Mouse (Mus musculus) heart, adult 2 months (tissue): ENCODE results near the gene Med1. TPM values are rescaled to one million over a fixed set of nuclear protein-coding genes. Genes with fewer than 3 reads are reported as not detected.

ENCODE experiments used
- DNase-seq, 2 experiments: peaks; one replicate each; pipeline ENCODE4 v3.0.0; 2021
- H3K27ac ChIP-seq: fragments of 200-600 bp; 2 replicates; pipeline ENCODE4 v1.8.1; 2022
- H3K27me3 ChIP-seq: fragments of 200-500 bp; 2 replicates; pipeline ENCODE4 v1.6.1; 2012; ENCODE audit warnings: mild to moderate bottlenecking, low read length, inconsistent platforms, mixed read lengths; ENCODE audit not compliant: control insufficient read depth, insufficient read depth
- H3K36me3 ChIP-seq: fragments of 200-500 bp; 2 replicates; pipeline ENCODE4 v1.6.1; 2012; ENCODE audit warnings: low read length, inconsistent platforms; ENCODE audit not compliant: control insufficient read depth, insufficient read depth
- H3K4me1 ChIP-seq: fragments of 200-500 bp; 2 replicates; pipeline ENCODE4 v1.6.1; 2011; ENCODE audit warnings: low read length; ENCODE audit not compliant: control insufficient read depth, insufficient read depth
- H3K4me3 ChIP-seq: fragments of 200-600 bp; 2 replicates; pipeline ENCODE4 v1.8.1; 2022
- H3K79me2 ChIP-seq: fragments of 200-500 bp; replicated peaks from 2 replicates; pipeline ENCODE4 v1.6.1; 2012; ENCODE audit warnings: mild to moderate bottlenecking, inconsistent platforms, low read length, moderate library complexity, mixed read lengths; ENCODE audit not compliant: control insufficient read depth, insufficient read depth
- H3K9ac ChIP-seq: fragments of 200-500 bp; 2 replicates; pipeline ENCODE4 v1.6.1; 2012; ENCODE audit warnings: low read depth, mild to moderate bottlenecking, control low read depth, inconsistent platforms, low read length, mixed read lengths
- CTCF ChIP-seq: fragments of 200-600 bp; IDR thresholded peaks from 2 replicates; pipeline ENCODE4 v1.8.1; 2022; ENCODE audit warnings: antibody characterized with exemption, mild to moderate bottlenecking, moderate library complexity
- EP300 ChIP-seq: fragments of 200-500 bp; IDR thresholded peaks from 2 replicates; pipeline ENCODE4 v1.6.1; 2011; ENCODE audit warnings: low read depth, low read length, control low read depth; ENCODE audit not compliant: insufficient read depth
- POLR2A ChIP-seq: fragments of 200-500 bp; IDR thresholded peaks from 2 replicates; pipeline ENCODE4 v1.6.1; 2011; ENCODE audit warnings: mild to moderate bottlenecking, low read depth, low read length, control low read depth; ENCODE audit not compliant: insufficient read depth
- WGBS: fragments of 180-500 bp; shearing (Covaris S2); methylation state at CpG from one replicate; pipeline ENCODE4 v1.1.7; 2018; 5-methylcytosine and 5-hydroxymethylcytosine counted together
- intact Hi-C: fragments of 180-260 bp; cut with DNase I; formaldehyde crosslinking; loops from one replicate; pipeline ENCODE4 v1.15.1; 2025
- microRNA-seq, 2 experiments: library from miRNA; unstranded; fragments of <30 nt; microRNA quantifications; one replicate each; pipeline ENCODE4 v1.2.0; 2021
- polyA plus RNA-seq: library from polyadenylated mRNA; depleted of rRNA; stranded (reverse); fragments of >200 nt; gene quantifications from 2 replicates; pipeline ENCODE4 v1.2.3, GENCODE M21; 2012; rRNA removed
- total RNA-seq, 2 experiments: library from RNA; stranded (reverse); gene quantifications; 2 replicates each; pipeline ENCODE4 v1.2.3; 2021

The Med1 gene
- total and polyA plus RNA-seq, 3 experiments, result 14.0 to 43.5 (median 38.6) TPM

DNA sequence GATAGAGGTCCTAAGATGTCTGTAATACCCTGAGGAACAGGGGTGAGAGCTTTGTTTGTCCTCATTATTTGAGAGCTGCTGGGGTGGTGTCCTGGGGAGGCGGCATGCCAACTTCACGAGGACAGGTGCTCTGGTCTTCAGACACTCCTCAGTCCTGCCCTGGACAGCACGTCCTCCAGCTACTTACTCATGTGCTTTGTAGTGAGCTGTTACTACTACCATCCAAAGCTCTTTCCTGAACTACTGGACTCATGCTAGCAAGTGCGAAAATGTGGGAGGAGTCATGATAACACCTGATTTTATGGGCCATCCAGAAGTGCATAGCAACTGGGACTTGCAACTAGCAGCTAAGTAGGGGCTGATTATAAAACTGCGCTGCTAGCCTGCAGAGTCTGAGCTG, 83.4 kb downstream of the Med1 start:
- WGBS, result 82% methylated on average over 5 of the region's 5 CpGs
- H3K36me3 ChIP-seq, result peaks cover 7% of the 10 kb centered on the region
- H3K79me2 ChIP-seq, result no peaks in the 10 kb centered on the region
- H3K27me3 ChIP-seq, result no peaks in the 10 kb centered on the region
- TF ChIP-seq POLR2A (no peak), CTCF (no peak), EP300 (no peak)
- no peak overlapping the region for H3K4me3 ChIP-seq
- no peak overlapping the region for H3K9ac ChIP-seq
- H3K27ac ChIP-seq, result no peak overlapping the region
- no peak for DNase-seq
- peaks cover 4% of the 10 kb centered on the region for H3K4me1 ChIP-seq
- intact Hi-C loops, result no loop called here

Small RNA genes lying within 50 kb of the gene (microRNA-seq; reads per million reads assigned to microRNA genes)
- gene Gm27399, result 0 reads per million in 2 experiments

Other genes with a start within 250 kb of the Med1 start
- 1 to 10 TPM; 4.5 to 5.5 TPM for gene Plxdc1, start 206.8 kb downstream of the Med1 start, total RNA-seq
- gene Plxdc1, start 206.8 kb downstream of the Med1 start, polyA plus RNA-seq, result 6.6 and 8.5 TPM in 2 replicates
- under 1 TPM; 0.66 to 0.70 TPM for gene Arl5c, start 197.1 kb downstream of the Med1 start, total RNA-seq
- 2.4 and 2.8 TPM in 2 replicates for gene Arl5c, start 197.1 kb downstream of the Med1 start, polyA plus RNA-seq
- gene Cacnb1, start 170.3 kb downstream of the Med1 start, total RNA-seq, result 1 to 10 TPM; 5.9 to 6.1 TPM
- 10.0 and 10.5 TPM in 2 replicates for gene Cacnb1, start 170.3 kb downstream of the Med1 start, polyA plus RNA-seq
- gene Rpl19, start 166.6 kb downstream of the Med1 start, total RNA-seq, result 100 to 1,000 TPM; 505 to 604 TPM
- gene Rpl19, start 166.6 kb downstream of the Med1 start, polyA plus RNA-seq, result 348 and 422 TPM in 2 replicates
- under 1 TPM; 0.10 to 0.20 TPM for gene Stac2, start 139.8 kb downstream of the Med1 start, total RNA-seq
- gene Stac2, start 139.8 kb downstream of the Med1 start, polyA plus RNA-seq, result 0.09 and 0.35 TPM in 2 replicates
- gene Fbxl20, start 42.9 kb downstream of the Med1 start, total RNA-seq, result 10 to 100 TPM; 14.3 to 14.4 TPM
- 10.7 and 16.0 TPM in 2 replicates for gene Fbxl20, start 42.9 kb downstream of the Med1 start, polyA plus RNA-seq
- gene Cdk12, start 9.8 kb upstream of the Med1 start, total RNA-seq, result 10 to 100 TPM; 20.6 to 21.2 TPM
- 7.5 and 12.7 TPM in 2 replicates for gene Cdk12, start 9.8 kb upstream of the Med1 start, polyA plus RNA-seq
- not detected for gene Neurod2, start 136.4 kb upstream of the Med1 start, total RNA-seq
- gene Neurod2, start 136.4 kb upstream of the Med1 start, polyA plus RNA-seq, result not detected in 2 replicates
- 1 to 10 TPM; 2.6 to 5.3 TPM for gene Ppp1r1b, start 155.1 kb upstream of the Med1 start, total RNA-seq
- gene Ppp1r1b, start 155.1 kb upstream of the Med1 start, polyA plus RNA-seq, result 15.8 and 16.2 TPM in 2 replicates
- gene Stard3, start 165.1 kb upstream of the Med1 start, total RNA-seq, result 10 to 100 TPM; 19.0 to 24.3 TPM
- 58.3 and 62.3 TPM in 2 replicates for gene Stard3, start 165.1 kb upstream of the Med1 start, polyA plus RNA-seq
- gene Tcap, start 190.5 kb upstream of the Med1 start, total RNA-seq, result 1,000 to 10,000 TPM; 1,095 to 3,136 TPM
- gene Tcap, start 190.5 kb upstream of the Med1 start, polyA plus RNA-seq, result 1,250 and 1,827 TPM in 2 replicates
- 1 to 10 TPM in 1 of 2 experiments, under 1 TPM in 1; 0.91 to 1.5 TPM for gene Pnmt, start 193.2 kb upstream of the Med1 start, total RNA-seq
- 1.6 and 2.6 TPM in 2 replicates for gene Pnmt, start 193.2 kb upstream of the Med1 start, polyA plus RNA-seq
- gene Pgap3, start 207.2 kb upstream of the Med1 start, total RNA-seq, result 1 to 10 TPM; 7.7 to 8.5 TPM
- 18.8 and 21.1 TPM in 2 replicates for gene Pgap3, start 207.2 kb upstream of the Med1 start, polyA plus RNA-seq
- gene Erbb2, start 219.2 kb upstream of the Med1 start, total RNA-seq, result 1 to 10 TPM; 6.6 to 6.9 TPM
- 8.4 and 9.2 TPM in 2 replicates for gene Erbb2, start 219.2 kb upstream of the Med1 start, polyA plus RNA-seq
- 10 to 100 TPM; 61.6 to 63.6 TPM for gene Mien1, start 245.7 kb upstream of the Med1 start, total RNA-seq
- 53.5 and 80.0 TPM in 2 replicates for gene Mien1, start 245.7 kb upstream of the Med1 start, polyA plus RNA-seq